Mouse (Mus musculus) gastrocnemius, postnatal 14 days (tissue): ENCODE data around the gene Slc6a15. TPM values are rescaled to one million over a fixed set of nuclear protein-coding genes. Genes with fewer than 3 reads are reported as not detected.

ENCODE experiments used
- DNase-seq: peaks from one replicate; pipeline ENCODE4 v3.0.0; 2021; ENCODE audit warnings: mixed read lengths
- intact Hi-C: fragments of 180-260 bp; cut with DNase I; formaldehyde crosslinking; loops from one replicate; pipeline ENCODE4 v1.15.1; 2025; ENCODE audit warnings: low total_unique reads
- long read RNA-seq, 2 experiments: library from polyadenylated mRNA; stranded (forward); transcript quantifications; one replicate each; pipeline ENCODE4 v2.0.0; 2021
- total RNA-seq, 2 experiments: library from RNA; stranded (reverse); gene quantifications; 2 replicates each; pipeline ENCODE4 v1.2.3; 2021

The Slc6a15 gene
- total RNA-seq = under 1 TPM; 0.10 to 0.18 TPM
- long read RNA-seq, experiment 1, partial matches to known transcripts = 1 of 1 reads
- long read RNA-seq, experiment 1, other reads (novel, unspliced or antisense) = 0 of 1 reads
- long read RNA-seq, experiment 2 = 0 reads

- intact Hi-C loops = no loop called here
- DNase-seq = no peak
Measured at GRCm38 (mm10) chr10:103367371-103368295, at the start of gene Slc6a15. Gene Slc6a15 (plus strand): TSS chr10:103367783.

- no peak for DNase-seq
- intact Hi-C loops = no loop called here
Measured at GRCm38 (mm10) chr10:103321941-103322340, 45.6 kb upstream of the Slc6a15 start.

- intact Hi-C loops = no loop called here
- DNase-seq = no peak
Measured at GRCm38 (mm10) chr10:103323386-103323785, 44.2 kb upstream of the Slc6a15 start.

- intact Hi-C loops = no loop called here
- no peak for DNase-seq
Measured at GRCm38 (mm10) chr10:103334306-103334705, 33.3 kb upstream of the Slc6a15 start.

DNA sequence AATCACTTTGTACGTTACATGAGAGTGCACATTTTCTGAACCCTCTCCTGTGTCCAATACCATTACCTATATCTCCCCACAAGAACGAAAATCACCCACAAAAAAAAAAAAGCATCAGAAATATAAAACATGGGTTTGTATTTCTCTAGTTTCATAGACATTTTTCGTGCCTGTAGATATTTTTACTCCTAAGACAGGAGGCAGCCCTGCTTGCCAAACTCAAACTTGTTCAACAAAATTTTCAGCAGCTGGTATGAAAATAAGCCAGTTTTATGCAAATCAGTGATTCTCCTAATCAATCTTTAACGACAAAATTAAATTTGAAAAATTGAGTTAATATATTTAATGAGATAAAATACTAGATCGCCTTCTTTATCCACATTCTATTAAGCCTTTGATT is 27.7 kb upstream of the Slc6a15 start:
- DNase-seq = no peak
- intact Hi-C loops = no loop called here

DNA sequence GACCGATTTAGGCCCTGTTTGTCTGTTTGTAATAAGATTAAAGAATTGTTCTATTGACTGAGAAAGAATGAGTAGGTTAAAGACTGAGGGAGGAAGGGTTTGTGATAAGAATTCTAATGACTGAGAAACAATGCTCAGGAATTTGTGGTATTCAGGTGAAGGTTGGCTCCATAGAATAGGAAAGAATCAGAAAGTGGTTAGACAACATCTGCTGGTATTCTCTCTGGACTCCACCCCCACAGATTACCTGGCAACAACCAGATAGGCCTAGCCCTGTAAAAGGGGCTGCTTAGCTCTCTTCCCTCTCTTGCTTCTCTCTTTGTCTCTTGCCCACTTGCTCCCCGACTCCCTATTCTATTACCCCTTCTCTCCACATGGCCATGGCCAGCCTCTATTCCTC is 20.8 kb upstream of the Slc6a15 start:
- no peak for DNase-seq
- intact Hi-C loops = no loop called here

- peak; percentile 6 for DNase-seq
- intact Hi-C loops = no loop called here
Measured at GRCm38 (mm10) chr10:103368296-103369080, 905 bp downstream of the Slc6a15 start.

DNA sequence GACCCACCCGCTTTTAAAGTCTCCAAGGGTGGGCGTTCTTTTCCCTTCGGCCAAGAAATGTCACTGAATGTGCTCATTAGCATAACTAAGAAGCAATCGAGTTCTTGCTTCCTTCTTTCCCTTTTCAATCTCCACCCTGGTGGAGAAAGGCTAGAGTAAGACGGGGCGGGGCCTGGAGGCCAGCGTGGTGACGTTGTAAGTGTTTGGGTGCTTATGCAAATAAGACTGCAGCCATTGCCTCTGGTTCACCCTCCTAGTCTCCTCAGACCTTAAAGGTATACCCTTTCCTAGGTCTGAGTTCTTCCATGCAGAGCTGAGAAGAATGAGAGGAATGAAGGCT is 1.5 kb downstream of the Slc6a15 start:
- intact Hi-C loops = no loop called here
- peak; percentile 19 for DNase-seq

- DNase-seq = no peak
- intact Hi-C loops = loop anchor here (5.0 kb wide), 1 partner anchor 150 kb away; no protein-coding TSS in a partner anchor
Measured at GRCm38 (mm10) chr10:103402171-103402570, 34.6 kb downstream of the Slc6a15 start.

DNA sequence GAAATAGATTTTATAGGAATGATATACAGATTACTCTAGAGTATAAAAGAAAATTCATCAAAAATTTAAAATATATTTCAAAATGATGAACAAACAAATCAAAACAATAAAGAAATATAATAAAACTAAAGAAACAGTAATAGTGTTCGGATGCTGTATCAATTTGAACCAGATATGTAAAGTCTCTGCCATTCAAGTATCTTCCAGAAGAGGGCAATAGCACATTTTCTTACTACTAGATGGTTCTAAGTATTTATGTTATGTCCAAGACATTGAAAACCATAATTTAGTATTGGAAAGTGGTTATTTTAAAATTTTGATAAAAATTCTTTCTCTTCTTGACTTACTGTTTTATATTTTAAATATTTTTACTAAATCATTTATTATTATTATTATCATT is 60.1 kb downstream of the Slc6a15 start:
- intact Hi-C loops = no loop called here
- DNase-seq = no peak

DNA sequence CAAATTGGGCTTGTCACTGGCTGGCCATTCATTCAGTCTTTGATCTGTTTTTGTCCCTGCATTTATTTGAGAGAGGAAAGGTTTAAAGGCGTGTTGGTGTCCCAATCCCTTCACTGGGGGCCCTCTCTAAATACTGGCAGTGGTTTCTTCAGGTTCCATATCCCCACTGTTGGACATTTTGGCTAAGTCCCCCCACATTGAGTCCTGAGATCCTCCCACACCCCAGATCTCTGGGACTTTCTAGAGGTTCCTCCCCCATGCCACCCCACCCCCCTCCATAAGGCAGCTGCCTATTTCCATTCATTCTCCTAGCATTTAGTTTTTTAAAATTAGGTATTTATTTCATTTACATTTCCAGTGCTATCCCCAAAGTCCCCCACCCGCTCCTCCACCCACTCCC is 75.0 kb downstream of the Slc6a15 start:
- intact Hi-C loops = no loop called here
- DNase-seq = no peak

- intact Hi-C loops = no loop called here
- no peak for DNase-seq
Measured at GRCm38 (mm10) chr10:103443070-103443469, 75.5 kb downstream of the Slc6a15 start.

DNA sequence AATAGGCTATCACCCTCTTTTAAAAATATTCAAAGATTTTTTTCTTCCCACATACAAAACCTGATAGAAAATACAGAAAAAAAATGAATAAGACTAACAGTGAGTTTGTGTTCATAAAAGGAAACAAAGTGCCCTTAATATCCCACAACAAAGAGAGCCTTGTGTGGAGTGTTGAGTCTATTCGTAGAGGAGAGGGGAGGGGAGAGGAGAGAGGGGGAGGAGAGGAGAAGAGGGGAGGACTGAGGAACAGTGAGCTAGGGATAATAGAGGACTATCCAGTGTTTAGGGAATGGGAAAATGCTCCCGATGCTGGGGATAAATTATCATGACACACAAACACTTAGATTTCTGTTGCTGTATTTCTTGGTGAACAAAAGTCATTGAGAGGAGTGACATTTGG is 80.8 kb downstream of the Slc6a15 start:
- no peak for DNase-seq
- intact Hi-C loops = no loop called here

DNA sequence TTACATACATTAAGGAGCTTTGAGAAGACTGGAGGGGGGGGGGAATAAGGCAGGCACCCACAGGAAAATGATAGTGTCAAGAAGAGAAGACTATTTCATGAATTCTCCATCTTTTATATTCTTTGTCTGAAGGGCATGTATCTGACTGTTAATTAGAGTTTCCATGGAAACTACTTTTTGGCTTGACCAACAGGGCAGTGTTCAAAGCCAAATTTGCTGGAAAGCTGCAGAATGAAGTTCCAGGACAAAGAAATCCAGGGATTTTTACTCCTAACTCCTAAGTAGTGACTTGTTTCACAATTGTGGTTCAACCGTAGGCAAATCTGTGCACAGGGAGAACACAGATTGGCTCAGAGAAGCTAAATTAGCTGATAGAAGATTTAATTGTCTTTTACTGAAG is 90.3 kb downstream of the Slc6a15 start:
- no peak for DNase-seq
- intact Hi-C loops = no loop called here

Other genes starting within 250 kb of the Slc6a15 start
- gene Lrriq1, start 131.5 kb upstream of the Slc6a15 start, total RNA-seq = not detected